Mouse (Mus musculus) urinary bladder, postnatal 25 days (tissue): ENCODE measurements around the gene H2afv.

Experiments used
- DNase-seq: peaks from one replicate; pipeline ENCODE4 v3.0.0; 2022; ENCODE audit warnings: low spot score

H2afv gene

GRCm38 (mm10) chr11:6388726-6389413 lies 55.4 kb downstream of the H2afv start, which contains the start of gene Zmiz2:
Zmiz2 (plus strand) TSS chr11:6389074.
- peak; percentile 94 for DNase-seq

DNA sequence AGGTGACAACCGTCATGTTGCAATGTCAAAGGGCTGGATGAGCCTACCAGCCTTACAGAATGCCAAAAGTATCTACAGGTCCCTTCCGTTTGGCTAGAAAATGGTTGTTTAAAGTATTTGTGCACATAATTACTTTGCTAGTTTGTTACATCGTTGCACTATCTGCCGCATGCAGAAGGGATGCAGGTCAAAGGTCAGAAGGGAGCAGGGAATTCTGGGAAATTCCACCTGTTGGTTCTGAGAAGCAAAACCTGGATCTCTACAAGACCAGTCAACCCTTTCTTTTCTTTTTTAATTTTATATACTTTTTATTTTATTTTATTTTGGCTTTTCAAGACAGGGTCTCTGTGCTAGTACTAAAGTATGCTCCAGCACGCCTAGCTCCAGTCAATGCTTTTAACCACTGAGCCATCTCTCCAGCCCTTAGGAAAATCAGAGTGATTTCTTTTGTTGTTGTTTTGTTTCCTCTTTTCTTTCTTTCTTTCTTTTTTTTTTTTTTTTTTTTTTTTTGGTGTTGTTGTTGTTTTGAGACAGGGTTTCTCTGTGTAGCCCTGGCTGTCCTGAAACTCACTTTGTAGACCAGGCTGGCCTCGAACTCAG lies 56.0 kb downstream of the H2afv start:
- DNase-seq = no peak

- no peak for DNase-seq
Observed at GRCm38 (mm10) chr11:6380916-6381315, 63.3 kb downstream of the H2afv start.
